Mouse (Mus musculus): ENCODE results near the gene Irak3. TPM values are rescaled to one million over a fixed set of nuclear protein-coding genes. Genes with fewer than 3 reads are reported as not detected.

Gene Irak3
- polyA plus RNA-seq, 1 experiment from 2014 or later: 0.33 TPM

DNA sequence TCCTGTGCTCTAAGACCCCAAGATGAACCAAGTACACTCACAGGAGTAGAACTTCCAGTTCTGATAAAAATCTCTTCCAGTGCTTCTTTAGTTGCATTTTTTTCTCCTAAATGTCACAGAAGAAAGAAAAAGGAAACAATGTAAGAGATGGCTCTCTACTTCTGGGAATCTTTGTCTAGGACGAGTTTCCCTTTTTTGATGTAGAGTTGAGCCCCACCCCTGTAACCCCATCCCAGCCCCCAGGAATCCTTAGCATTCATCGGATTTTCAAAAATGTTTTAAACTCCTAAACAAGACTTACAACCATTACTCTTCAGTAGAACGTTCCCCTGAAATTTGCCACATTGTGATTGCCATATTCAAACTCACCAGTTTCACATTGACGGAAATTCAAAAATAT is 31.7 kb downstream of the Irak3 start:
- Histone ChIP-seq H3K9ac (ENCODE audit: low read depth, low read length) (no peak overlapping the region), H3K36me3 (ENCODE audit: control insufficient read depth, insufficient read depth, low read length) (no peaks in the 10 kb centered on the region), H3K4me1 (ENCODE audit: control insufficient read depth, insufficient read depth, low read length) (no peaks in the 10 kb centered on the region), H3K27ac (ENCODE audit: low read length) (no peak overlapping the region), H3K4me3 (ENCODE audit: low read depth, low read length) (no peak overlapping the region), H3K4me2 (ENCODE audit: low read length) (no peak overlapping the region), H3K27me3 (ENCODE audit: control insufficient read depth, insufficient read depth, low read depth, low read length) (no peaks in the 10 kb centered on the region), H3K9me3 (replicated peaks; ENCODE audit: control insufficient read depth, low read length, poor library complexity, severe bottlenecking) (no peaks in the 10 kb centered on the region)
- 73% methylated on average over 4 of the region's 4 CpGs for WGBS
- no peak for ATAC-seq

DNA sequence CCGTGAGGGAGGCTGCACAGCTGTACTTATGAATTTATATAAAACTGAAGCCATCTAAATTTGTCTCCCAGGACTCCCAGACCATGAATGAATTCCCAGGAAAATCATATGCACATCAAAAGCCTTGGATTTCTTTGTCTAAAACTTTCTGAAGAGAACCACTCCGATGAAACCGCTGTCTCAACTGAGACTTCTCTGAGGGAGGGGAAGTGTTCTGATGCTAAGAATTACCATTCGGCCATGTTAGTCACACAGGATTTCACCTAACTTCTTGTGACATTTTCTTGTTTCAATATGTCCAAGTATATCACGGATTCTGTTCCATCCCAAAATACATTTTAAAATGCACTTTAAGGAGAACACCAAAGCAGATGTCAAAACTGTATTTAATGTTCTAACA is 32.1 kb downstream of the Irak3 start:
- no peak overlapping the region for H3K27ac ChIP-seq (ENCODE audit: low read length)
- no peaks in the 10 kb centered on the region for H3K9me3 ChIP-seq (replicated peaks; ENCODE audit: control insufficient read depth, low read length, poor library complexity, severe bottlenecking)
- no peaks in the 10 kb centered on the region for H3K36me3 ChIP-seq (ENCODE audit: control insufficient read depth, insufficient read depth, low read length)
- 39% methylated on average over 5 of the region's 5 CpGs for WGBS
- no peak overlapping the region for H3K4me3 ChIP-seq (ENCODE audit: low read depth, low read length)
- H3K9ac ChIP-seq (ENCODE audit: low read depth, low read length): no peak overlapping the region
- no peak for ATAC-seq
- H3K4me1 ChIP-seq (ENCODE audit: control insufficient read depth, insufficient read depth, low read length): no peaks in the 10 kb centered on the region
- no peaks in the 10 kb centered on the region for H3K27me3 ChIP-seq (ENCODE audit: control insufficient read depth, insufficient read depth, low read depth, low read length)
- no peak overlapping the region for H3K4me2 ChIP-seq (ENCODE audit: low read length)

DNA sequence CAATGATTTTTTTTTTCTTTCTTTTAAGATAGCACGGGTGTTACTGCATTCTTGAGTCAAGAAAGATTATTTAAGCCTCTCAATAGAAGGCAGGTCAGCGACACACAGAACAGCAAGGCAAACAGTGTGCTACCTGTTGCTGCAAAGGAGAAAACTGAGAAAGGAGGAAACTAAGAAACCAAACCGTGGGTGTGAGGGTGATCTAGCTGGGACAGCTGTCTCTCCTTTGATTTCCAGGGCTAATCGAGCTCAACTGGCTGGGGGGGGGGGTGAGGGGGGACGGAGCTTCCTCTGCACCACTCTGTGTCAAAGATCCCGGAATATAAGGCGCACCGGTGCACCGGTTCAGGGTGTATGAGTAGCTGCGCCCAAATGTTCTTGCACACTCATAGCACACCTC is 32.9 kb downstream of the Irak3 start:
- H3K4me3 ChIP-seq (ENCODE audit: low read depth, low read length): no peak overlapping the region
- no peak overlapping the region for H3K27ac ChIP-seq (ENCODE audit: low read length)
- H3K36me3 ChIP-seq (ENCODE audit: control insufficient read depth, insufficient read depth, low read length): no peaks in the 10 kb centered on the region
- no peaks in the 10 kb centered on the region for H3K9me3 ChIP-seq (replicated peaks; ENCODE audit: control insufficient read depth, low read length, poor library complexity, severe bottlenecking)
- WGBS: 64% methylated on average over 10 of the region's 10 CpGs
- no peak for ATAC-seq
- no peaks in the 10 kb centered on the region for H3K4me1 ChIP-seq (ENCODE audit: control insufficient read depth, insufficient read depth, low read length)
- H3K27me3 ChIP-seq (ENCODE audit: control insufficient read depth, insufficient read depth, low read depth, low read length): no peaks in the 10 kb centered on the region
- no peak overlapping the region for H3K9ac ChIP-seq (ENCODE audit: low read depth, low read length)
- no peak overlapping the region for H3K4me2 ChIP-seq (ENCODE audit: low read length)

DNA sequence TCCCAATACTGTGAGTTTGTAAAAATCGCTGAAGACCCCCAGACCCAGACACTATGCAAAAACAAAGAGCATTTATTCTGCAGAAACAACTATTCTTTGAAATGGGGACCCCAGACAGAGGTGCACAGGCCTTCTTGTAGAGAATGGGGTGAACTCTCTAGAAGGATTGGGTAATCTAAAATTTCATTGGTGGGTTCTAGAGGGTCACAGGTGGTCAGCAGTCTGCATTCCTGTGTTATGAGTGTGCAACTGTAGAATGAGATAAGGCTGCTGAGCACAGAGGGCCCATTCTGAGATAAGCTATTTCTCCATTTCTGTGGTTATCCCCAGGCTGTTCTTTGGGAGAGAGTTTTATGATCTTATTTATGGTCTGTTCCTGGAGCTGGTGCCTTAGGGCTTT is 33.9 kb downstream of the Irak3 start:
- H3K27me3 ChIP-seq (ENCODE audit: control insufficient read depth, insufficient read depth, low read depth, low read length): no peaks in the 10 kb centered on the region
- no peak overlapping the region for H3K4me3 ChIP-seq (ENCODE audit: low read depth, low read length)
- 81% methylated on average over 1 of the region's 1 CpGs for WGBS
- H3K36me3 ChIP-seq (ENCODE audit: control insufficient read depth, insufficient read depth, low read length): no peaks in the 10 kb centered on the region
- no peak overlapping the region for H3K9ac ChIP-seq (ENCODE audit: low read depth, low read length)
- no peaks in the 10 kb centered on the region for H3K4me1 ChIP-seq (ENCODE audit: control insufficient read depth, insufficient read depth, low read length)
- H3K4me2 ChIP-seq (ENCODE audit: low read length): no peak overlapping the region
- no peaks in the 10 kb centered on the region for H3K9me3 ChIP-seq (replicated peaks; ENCODE audit: control insufficient read depth, low read length, poor library complexity, severe bottlenecking)
- no peak for ATAC-seq
- H3K27ac ChIP-seq (ENCODE audit: low read length): no peak overlapping the region

DNA sequence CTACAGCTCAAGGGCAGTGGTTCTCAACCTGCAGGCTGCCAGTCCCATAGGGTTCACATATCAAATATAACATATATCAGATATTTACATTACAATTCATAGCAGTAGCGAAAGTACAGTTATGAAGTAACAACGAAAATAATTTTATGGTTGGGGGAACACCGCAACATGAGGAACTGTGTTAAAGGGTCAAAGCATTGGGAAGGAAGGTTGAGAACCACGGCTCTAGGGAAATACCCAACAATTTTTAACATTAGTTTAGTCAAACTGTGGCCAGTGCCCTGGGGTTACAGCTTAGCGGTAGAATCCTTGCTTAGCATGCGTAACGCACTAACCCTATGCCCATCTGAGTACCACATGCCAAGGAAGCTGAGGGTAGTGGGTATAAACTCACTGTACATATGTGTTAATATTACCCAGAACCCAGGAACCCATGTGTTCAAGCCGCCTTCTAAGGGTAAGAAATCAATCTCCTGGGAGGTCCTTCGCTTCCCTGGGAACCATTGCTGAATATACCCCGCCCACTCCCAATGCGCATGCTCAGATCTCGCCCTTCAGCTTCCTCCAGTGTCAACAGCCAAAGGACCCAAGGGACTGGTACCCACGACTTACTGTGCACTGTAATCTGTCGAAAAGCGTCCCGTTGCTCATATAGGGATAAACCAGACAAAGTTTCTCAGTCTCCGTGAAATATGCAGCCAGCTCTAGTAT is 36.0 kb downstream of the Irak3 start:
- H3K4me1 ChIP-seq (ENCODE audit: control insufficient read depth, insufficient read depth, low read length): no peaks in the 10 kb centered on the region
- no peaks in the 10 kb centered on the region for H3K9me3 ChIP-seq (replicated peaks; ENCODE audit: control insufficient read depth, low read length, poor library complexity, severe bottlenecking)
- no peak for ATAC-seq
- H3K9ac ChIP-seq (ENCODE audit: low read depth, low read length): no peak overlapping the region
- H3K27ac ChIP-seq (ENCODE audit: low read length): no peak overlapping the region
- H3K4me3 ChIP-seq (ENCODE audit: low read depth, low read length): no peak overlapping the region
- H3K4me2 ChIP-seq (ENCODE audit: low read length): no peak overlapping the region
- no peaks in the 10 kb centered on the region for H3K27me3 ChIP-seq (ENCODE audit: control insufficient read depth, insufficient read depth, low read depth, low read length)
- WGBS: 92% methylated on average over 17 of the region's 17 CpGs
- no peaks in the 10 kb centered on the region for H3K36me3 ChIP-seq (ENCODE audit: control insufficient read depth, insufficient read depth, low read length)

DNA sequence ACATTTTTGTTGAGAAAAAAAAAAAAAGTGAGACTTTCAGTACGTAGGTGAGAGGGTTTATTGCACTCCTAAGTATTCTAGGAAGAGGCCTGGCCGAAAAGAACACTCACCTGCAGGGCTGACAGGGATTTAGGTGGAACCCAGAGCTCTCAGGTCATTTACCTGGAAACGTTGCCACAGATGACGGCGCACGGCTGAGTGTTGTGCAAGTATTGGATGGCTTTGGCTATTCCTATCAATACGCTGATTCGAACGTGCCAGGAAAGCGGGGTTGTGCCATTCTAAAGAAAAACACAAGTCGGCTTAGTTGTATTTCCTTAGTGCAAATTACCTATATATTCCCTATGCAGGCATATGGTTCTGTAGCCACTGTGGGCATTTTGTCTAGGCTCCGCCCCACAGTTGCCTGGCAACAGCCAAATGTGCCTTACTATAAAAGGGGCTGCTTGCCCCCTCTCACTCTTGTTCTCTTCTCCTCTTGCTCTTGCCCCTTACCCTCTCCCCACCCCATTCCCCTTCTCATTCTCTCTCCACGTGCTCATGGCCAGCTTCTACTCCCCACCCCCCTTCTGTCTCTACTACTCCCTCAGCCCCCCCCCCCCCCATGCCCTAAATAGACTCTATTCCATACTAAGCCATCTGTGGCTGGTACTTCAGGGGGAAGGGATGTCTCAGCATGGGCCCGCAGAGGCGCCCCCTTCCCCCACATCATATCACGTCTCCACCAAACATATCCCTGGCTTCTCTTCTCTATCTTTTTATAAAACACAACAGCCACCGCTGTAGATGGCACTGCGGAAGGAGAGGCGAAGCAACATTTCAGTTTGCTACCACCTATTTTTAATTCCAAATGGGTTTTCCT is 36.8 kb downstream of the Irak3 start:
- H3K36me3 ChIP-seq (ENCODE audit: control insufficient read depth, insufficient read depth, low read length): no peaks in the 10 kb centered on the region
- no peak for ATAC-seq
- no peaks in the 10 kb centered on the region for H3K4me1 ChIP-seq (ENCODE audit: control insufficient read depth, insufficient read depth, low read length)
- H3K9me3 ChIP-seq (replicated peaks; ENCODE audit: control insufficient read depth, low read length, poor library complexity, severe bottlenecking): no peaks in the 10 kb centered on the region
- no peak overlapping the region for H3K9ac ChIP-seq (ENCODE audit: low read depth, low read length)
- no peaks in the 10 kb centered on the region for H3K27me3 ChIP-seq (ENCODE audit: control insufficient read depth, insufficient read depth, low read depth, low read length)
- WGBS: 86% methylated on average over 19 of the region's 19 CpGs
- H3K27ac ChIP-seq (ENCODE audit: low read length): no peak overlapping the region
- no peak overlapping the region for H3K4me3 ChIP-seq (ENCODE audit: low read depth, low read length)
- H3K4me2 ChIP-seq (ENCODE audit: low read length): no peak overlapping the region

DNA sequence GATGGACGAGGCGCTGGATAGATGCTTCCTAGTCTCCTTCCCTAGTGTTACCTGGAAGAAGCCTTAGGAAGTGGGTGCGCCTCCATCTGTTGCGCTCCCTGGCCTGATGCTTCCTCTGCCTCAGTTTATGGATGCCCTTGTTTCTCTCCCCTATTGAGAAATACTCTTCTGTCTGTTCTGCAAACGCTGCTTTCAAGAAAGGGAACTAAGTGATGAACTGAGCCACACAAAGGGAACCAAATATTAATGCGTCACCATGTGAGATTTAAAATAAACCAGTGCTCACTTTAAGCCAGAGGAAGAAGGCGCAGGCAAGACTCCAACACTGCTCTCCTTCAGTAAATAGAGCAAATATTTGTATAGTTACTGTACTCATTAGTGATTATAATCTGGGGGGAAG is 38.4 kb downstream of the Irak3 start:
- no peak overlapping the region for H3K4me3 ChIP-seq (ENCODE audit: low read depth, low read length)
- ATAC-seq: no peak
- H3K4me1 ChIP-seq (ENCODE audit: control insufficient read depth, insufficient read depth, low read length): no peaks in the 10 kb centered on the region
- no peaks in the 10 kb centered on the region for H3K9me3 ChIP-seq (replicated peaks; ENCODE audit: control insufficient read depth, low read length, poor library complexity, severe bottlenecking)
- 94% methylated on average over 7 of the region's 7 CpGs for WGBS
- H3K9ac ChIP-seq (ENCODE audit: low read depth, low read length): no peak overlapping the region
- H3K27ac ChIP-seq (ENCODE audit: low read length): no peak overlapping the region
- no peak overlapping the region for H3K4me2 ChIP-seq (ENCODE audit: low read length)
- no peaks in the 10 kb centered on the region for H3K36me3 ChIP-seq (ENCODE audit: control insufficient read depth, insufficient read depth, low read length)
- H3K27me3 ChIP-seq (ENCODE audit: control insufficient read depth, insufficient read depth, low read depth, low read length): no peaks in the 10 kb centered on the region

DNA sequence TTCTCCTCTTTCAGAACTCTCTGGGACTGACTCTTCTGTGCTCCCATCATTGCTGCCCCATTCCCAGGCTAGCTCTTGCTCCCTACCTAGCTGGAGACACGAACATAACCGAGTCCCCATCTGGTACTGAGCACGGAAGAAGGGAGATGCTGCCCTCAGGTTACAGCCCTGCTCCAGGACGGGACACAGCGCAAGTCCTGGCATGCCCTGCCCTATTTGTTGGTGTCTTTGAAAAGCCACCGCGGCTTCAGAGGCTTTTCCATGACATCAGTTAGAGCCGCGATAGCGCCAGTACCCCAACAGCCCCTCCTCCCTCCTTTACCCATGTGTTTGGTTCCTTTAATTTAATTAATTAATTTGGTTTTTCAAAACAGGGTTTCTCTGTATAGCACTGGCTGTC is 39.1 kb downstream of the Irak3 start:
- Histone ChIP-seq H3K36me3 (ENCODE audit: control insufficient read depth, insufficient read depth, low read length) (no peaks in the 10 kb centered on the region), H3K9ac (ENCODE audit: low read depth, low read length) (no peak overlapping the region), H3K4me2 (ENCODE audit: low read length) (no peak overlapping the region), H3K9me3 (replicated peaks; ENCODE audit: control insufficient read depth, low read length, poor library complexity, severe bottlenecking) (no peaks in the 10 kb centered on the region), H3K4me1 (ENCODE audit: control insufficient read depth, insufficient read depth, low read length) (no peaks in the 10 kb centered on the region), H3K27ac (ENCODE audit: low read length) (no peak overlapping the region), H3K4me3 (ENCODE audit: low read depth, low read length) (no peak overlapping the region), H3K27me3 (ENCODE audit: control insufficient read depth, insufficient read depth, low read depth, low read length) (no peaks in the 10 kb centered on the region)
- ATAC-seq: no peak
- 88% methylated on average over 10 of the region's 10 CpGs for WGBS

DNA sequence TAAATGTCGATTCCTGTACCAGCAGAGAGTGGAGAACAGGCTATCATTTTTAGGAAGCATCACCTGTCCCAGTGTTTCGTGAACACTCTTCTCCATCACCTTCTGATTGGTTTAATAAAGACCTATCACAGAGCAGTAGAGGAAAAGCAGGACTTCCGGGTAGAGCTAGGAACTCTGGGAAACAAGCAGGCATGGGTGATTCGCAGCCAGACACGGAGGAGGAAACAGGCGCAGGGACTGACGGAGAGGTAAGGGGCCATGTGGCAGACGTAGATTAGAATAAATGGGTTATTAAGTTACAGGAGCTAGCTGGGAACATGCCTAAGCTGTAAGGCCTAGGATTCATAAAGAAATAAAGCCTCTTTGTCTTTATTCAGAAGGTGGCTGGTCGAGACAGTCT is 41.4 kb downstream of the Irak3 start:
- Histone ChIP-seq H3K9me3 (replicated peaks; ENCODE audit: control insufficient read depth, low read length, poor library complexity, severe bottlenecking) (no peaks in the 10 kb centered on the region), H3K4me1 (ENCODE audit: control insufficient read depth, insufficient read depth, low read length) (no peaks in the 10 kb centered on the region), H3K27me3 (ENCODE audit: control insufficient read depth, insufficient read depth, low read depth, low read length) (no peaks in the 10 kb centered on the region), H3K9ac (ENCODE audit: low read depth, low read length) (no peak overlapping the region), H3K4me3 (ENCODE audit: low read depth, low read length) (no peak overlapping the region), H3K36me3 (ENCODE audit: control insufficient read depth, insufficient read depth, low read length) (no peaks in the 10 kb centered on the region), H3K4me2 (ENCODE audit: low read length) (no peak overlapping the region), H3K27ac (ENCODE audit: low read length) (no peak overlapping the region)
- ATAC-seq: no peak
- 91% methylated on average over 9 of the region's 9 CpGs for WGBS

Measured in midbrain, embryonic 16.5 days (tissue).